Comparison of ENCODE assay signal across 9 mouse cellular contexts in genomic region chr7:64871987-64872742, GRCm38 (mm10). TPM values are rescaled to one million over a fixed set of nuclear protein-coding genes. Genes with fewer than 3 reads are reported as not detected.
DNase-seq lines count a peak whose midpoint lies in the region; ATAC-seq and TF ChIP-seq lines count a peak whose summit lies in the region.
"Had no signal": no experiment of that assay in that cellular context is flagged by ENCODE, and none has a peak within 500 bp of the region (broad histone marks: within the 10 kb centered on the region; RNA-seq: fewer than 3 reads in every experiment).

No protein-coding gene starts in this region.

- no peaks in the 10 kb centered on the region for H3K36me3 ChIP-seq in heart, embryonic 11.5 days (ENCODE audit: control insufficient read depth, insufficient read depth, low read length)
- H3K36me3 ChIP-seq in G1E (replicated peaks): peaks cover 22% of the 10 kb centered on the region
- H3K36me3 ChIP-seq in erythroblast, embryonic 14.5 days (ENCODE audit: control insufficient read depth): peaks cover 18% of the 10 kb centered on the region
- peaks cover 12% of the 10 kb centered on the region; the same call in 1 of the 2 replicates for H3K36me3 ChIP-seq in limb, embryonic 13.5 days
- H3K36me3 ChIP-seq in neural tube, embryonic 14.5 days (ENCODE audit: control insufficient read depth, insufficient read depth, low read length): no peaks in the 10 kb centered on the region

- H3K4me1 ChIP-seq in heart, embryonic 11.5 days (ENCODE audit: control insufficient read depth, insufficient read depth, low read length): peaks cover 9% of the 10 kb centered on the region
- H3K4me1 ChIP-seq in G1E (ENCODE audit: insufficient read depth, low read depth, low read length): peaks cover 31% of the 10 kb centered on the region
- peaks cover 30% of the 10 kb centered on the region for H3K4me1 ChIP-seq in erythroblast, embryonic 14.5 days (ENCODE audit: control insufficient read depth)
- H3K4me1 ChIP-seq in limb, embryonic 13.5 days: peaks cover 20% of the 10 kb centered on the region
- peaks cover 25% of the 10 kb centered on the region for H3K4me1 ChIP-seq in neural tube, embryonic 14.5 days (ENCODE audit: control insufficient read depth, insufficient read depth, low read length)

- H3K4me3 ChIP-seq in heart, embryonic 11.5 days (ENCODE audit: low read depth, low read length): peak overlapping the region; percentile 90
- peak overlapping the region; percentile 81 for H3K4me3 ChIP-seq in G1E (ENCODE audit: low read depth, low read length)
- H3K4me3 ChIP-seq in erythroblast, embryonic 14.5 days (replicated peaks): peak overlapping the region; percentile 88
- peak overlapping the region; percentile 86 for H3K4me3 ChIP-seq in limb, embryonic 13.5 days
- H3K4me3 ChIP-seq in neural tube, embryonic 14.5 days (ENCODE audit: low read depth, low read length): peak overlapping the region; percentile 86

- DNase-seq in heart, adult 11 months: no peak
- no peak for DNase-seq in G1E (ENCODE audit: low spot score)
- DNase-seq in urinary bladder, adult 18-20 months (ENCODE audit: low spot score in 2 of 2): no peak
- no peak for DNase-seq in adrenal gland, adult 2 months

- H3K9ac ChIP-seq in heart, embryonic 11.5 days (ENCODE audit: low read depth, low read length): peak overlapping the region; percentile 99
- H3K9ac ChIP-seq in limb, embryonic 13.5 days: peak overlapping the region; percentile 95
- peak overlapping the region; percentile 92 for H3K9ac ChIP-seq in neural tube, embryonic 14.5 days (replicated peaks; ENCODE audit: low read depth, low read length)

- peak; percentile 60 for ATAC-seq in heart, embryonic 11.5 days (replicated peaks; ENCODE audit: insufficient number of reproducible peaks, low FRiP score, low TSS enrichment)
- ATAC-seq in G1E (ENCODE audit: extremely low read depth, insufficient number of reproducible peaks, low FRiP score, poor library complexity, severe bottlenecking): peak; percentile 12; the same call in 1 of the 2 replicates
- ATAC-seq in limb, embryonic 13.5 days (ENCODE audit: low FRiP score, low read depth): peak; percentile 46
- ATAC-seq in neural tube, embryonic 14.5 days (ENCODE audit: low read depth): peak; percentile 65; the same call in 1 of the 2 replicates

- no peak for TF ChIP-seq CTCF in G1E (IDR thresholded peaks at IDR 0.05; ENCODE audit: low read depth, low read length)

- H3K4me2 ChIP-seq in heart, embryonic 11.5 days: peak overlapping the region; percentile 93
- H3K4me2 ChIP-seq in limb, embryonic 13.5 days (replicated peaks): peak overlapping the region; percentile 92
- H3K4me2 ChIP-seq in neural tube, embryonic 14.5 days (ENCODE audit: low read depth, low read length): peak overlapping the region; percentile 91

- peak overlapping the region; percentile 94 for H3K27ac ChIP-seq in heart, embryonic 11.5 days (ENCODE audit: low read depth, low read length)
- peak overlapping the region; percentile 97 for H3K27ac ChIP-seq in limb, embryonic 13.5 days
- peak overlapping the region; percentile 90 for H3K27ac ChIP-seq in neural tube, embryonic 14.5 days (ENCODE audit: low read depth, low read length)

- H3K9me3 ChIP-seq in heart, embryonic 11.5 days (replicated peaks; ENCODE audit: control insufficient read depth, low read length): no peaks in the 10 kb centered on the region
- no peaks in the 10 kb centered on the region for H3K9me3 ChIP-seq in G1E (replicated peaks)
- H3K9me3 ChIP-seq in erythroblast, embryonic 14.5 days (ENCODE audit: control insufficient read depth, low read length): no peaks in the 10 kb centered on the region
- H3K9me3 ChIP-seq in limb, embryonic 13.5 days: no peaks in the 10 kb centered on the region
- no peaks in the 10 kb centered on the region for H3K9me3 ChIP-seq in neural tube, embryonic 14.5 days (ENCODE audit: control insufficient read depth, low read length)

- H3K27me3 ChIP-seq in heart, embryonic 11.5 days (ENCODE audit: control insufficient read depth, insufficient read depth, low read length): no peaks in the 10 kb centered on the region
- H3K27me3 ChIP-seq in G1E (ENCODE audit: insufficient read depth, low read length): peaks cover 4% of the 10 kb centered on the region; the same call in 1 of the 2 replicates
- peaks cover 4% of the 10 kb centered on the region for H3K27me3 ChIP-seq in erythroblast, embryonic 14.5 days (ENCODE audit: control insufficient read depth)
- peaks cover 22% of the 10 kb centered on the region for H3K27me3 ChIP-seq in limb, embryonic 13.5 days
- no peaks in the 10 kb centered on the region for H3K27me3 ChIP-seq in neural tube, embryonic 14.5 days (ENCODE audit: control insufficient read depth, insufficient read depth, low read length)
- H3K27me3 ChIP-seq: Patski had no signal

- WGBS in heart, embryonic 11.5 days (ENCODE audit: insufficient replicate concordance): 3% methylated on average over 33 of the region's 33 CpGs
- under 1% methylated on average over 33 of the region's 33 CpGs for WGBS in limb, embryonic 13.5 days
- WGBS in neural tube, embryonic 14.5 days: under 1% methylated on average over 33 of the region's 33 CpGs

RNA-seq across cellular contexts. Expression of gene Nsmce3, which starts 0.6 kb away (rescaled TPM):
- polyA plus RNA-seq in heart, embryonic 11.5 days (2014; fragmentation: Nextera tagmentation; extraction: Ambion mirVana): 9.7 and 10.1 TPM in 2 replicates
- total RNA-seq in G1E (2014; fragmentation: Nextera tagmentation) (4.4 and 6.8 TPM in 2 replicates), G1E (2017) (6.4 and 7.2 TPM in 2 replicates)
- polyA plus RNA-seq in G1E (2012): 8.1 and 9.7 TPM in 2 replicates
- 1.4 TPM in 2 replicates for polyA plus RNA-seq in erythroblast, embryonic 14.5 days (2012)
- 10.7 and 11.5 TPM in 2 replicates for polyA plus RNA-seq in limb, embryonic 13.5 days (2015; fragmentation: Nextera tagmentation; extraction: Ambion mirVana)
- polyA plus RNA-seq in neural tube, embryonic 14.5 days (2014; fragmentation: Nextera tagmentation; extraction: Ambion mirVana): 10.8 and 11.8 TPM in 2 replicates
- 1 to 10 TPM; 6.4 to 9.7 TPM for total RNA-seq in adrenal gland, adult 2 months (2021)
- polyA plus RNA-seq in adrenal gland, adult 2 months (2012; rRNA removed): 7.1 and 8.6 TPM in 2 replicates

Comparison
In these comparisons a context has a peak if more than half of its experiments do, and no peak if none do; other contexts are left out.
1. ATAC-seq: peak in every context shown above with its lines; median percentile 65 in neural tube, embryonic 14.5 days; 60 in heart, embryonic 11.5 days; 46 in limb, embryonic 13.5 days; 12 in G1E.